Mouse (Mus musculus): ENCODE data around the gene Tpst1.

- TF ChIP-seq CHD1 (IDR thresholded peaks at IDR 0.05; ENCODE audit: low read depth, low read length) (no peak), POLR2A (IDR thresholded peaks at IDR 0.05; ENCODE audit: control insufficient read depth in 1 of 2, insufficient read depth in 1 of 2, low read depth in 1 of 2, low read length in 2 of 2, poor library complexity in 1 of 2) (no peak), ZC3H11A (IDR thresholded peaks at IDR 0.05; ENCODE audit: low read depth, low read length) (no peak), MAX (IDR thresholded peaks at IDR 0.05; ENCODE audit: low read length) (no peak), EP300 (IDR thresholded peaks at IDR 0.05; ENCODE audit: low read depth in 1 of 2, low read length in 2 of 2) (no peak), USF1 (IDR thresholded peaks at IDR 0.05; ENCODE audit: low read depth, low read length) (no peak), MEF2A (IDR thresholded peaks at IDR 0.05; ENCODE audit: extremely low read depth, insufficient replicate concordance, low read depth, low read length, poor library complexity, severe bottlenecking) (no peak), MAZ (IDR thresholded peaks at IDR 0.05; ENCODE audit: low read depth, low read length) (no peak), CTCF (IDR thresholded peaks at IDR 0.05 in 2 of 3, conservative IDR thresholded peaks at IDR 0.05 in 1 of 3; ENCODE audit: control insufficient read depth in 1 of 3, insufficient read depth in 1 of 3, low read depth in 2 of 3, low read length in 3 of 3, poor library complexity in 1 of 3, severe bottlenecking in 1 of 3) (no peak), ZMIZ1 (IDR thresholded peaks at IDR 0.05; ENCODE audit: low read depth, low read length) (no peak), CHD2 (IDR thresholded peaks at IDR 0.05; ENCODE audit: low read length) (no peak)
These were observed 31.9 kb upstream of the Tpst1 start for GRCm38 (mm10) chr5:130041262-130041661.

All from MEL (cell line).